Mouse (Mus musculus) splenic B cell, adult 2 months (primary cell): ENCODE data around the gene Rpl39.
A peak's percentile ranks its signal among the peaks of the same experiment; 100 is the strongest.
"Not testable (repeated sequence)": the region's sequence is repeated elsewhere in the genome, so short reads cannot be mapped to it uniquely, and the experiment has no call there.

Experiments
- DNase-seq: peaks from one replicate; pipeline ENCODE4 v3.0.0-alpha.2; 2011; ENCODE audit warnings: low read depth, low spot score
- H3K27me3 ChIP-seq: 2 replicates; pipeline ENCODE4 v1.6.1; 2012; ENCODE audit warnings: mild to moderate bottlenecking, low read length, moderate library complexity, mixed read lengths; ENCODE audit not compliant: control insufficient read depth, poor library complexity, insufficient read depth, severe bottlenecking
- H3K36me3 ChIP-seq: 2 replicates; pipeline ENCODE4 v1.6.1; 2012; ENCODE audit warnings: mild to moderate bottlenecking, low read length, moderate library complexity, mixed read lengths; ENCODE audit not compliant: control insufficient read depth, poor library complexity, insufficient read depth, severe bottlenecking

Gene Rpl39

GRCm38 (mm10) chrX:37085665-37086064 lies 463 bp upstream of the Rpl39 start:
- Histone ChIP-seq H3K36me3 (no peaks in the 10 kb centered on the region), H3K27me3 (no peaks in the 10 kb centered on the region)
- no peak for DNase-seq

DNA sequence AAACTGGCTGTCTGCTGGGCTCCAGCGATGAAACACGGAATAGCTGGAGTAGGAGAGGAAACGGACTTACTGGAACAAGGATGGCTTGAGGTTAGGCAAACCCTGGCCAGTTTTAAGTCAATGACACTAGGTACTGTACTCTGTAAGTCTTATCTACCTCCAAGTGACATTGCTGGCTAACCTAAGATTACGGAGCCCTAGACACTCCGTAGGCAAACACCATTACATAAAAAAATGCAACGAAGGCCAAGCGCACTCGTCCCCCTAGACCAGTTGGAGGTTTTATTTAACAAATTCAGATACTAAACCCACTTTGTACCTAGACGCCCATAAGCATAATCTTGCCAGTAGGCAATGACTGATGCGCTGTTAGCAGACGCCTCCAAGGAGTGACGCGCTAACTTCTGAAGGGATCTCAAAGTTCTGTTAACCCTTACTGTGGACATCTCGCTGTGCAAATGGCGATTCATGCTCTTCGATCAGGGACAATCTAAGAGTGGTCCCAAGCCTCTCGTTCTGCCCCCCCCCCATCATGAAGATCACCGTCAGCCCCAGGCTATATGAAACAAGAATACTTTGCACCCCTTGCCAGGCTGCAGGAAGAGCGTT lies 780 bp downstream of the Rpl39 start:
- no peak for DNase-seq
- no peaks in the 10 kb centered on the region for H3K27me3 ChIP-seq
- no peaks in the 10 kb centered on the region for H3K36me3 ChIP-seq

DNA sequence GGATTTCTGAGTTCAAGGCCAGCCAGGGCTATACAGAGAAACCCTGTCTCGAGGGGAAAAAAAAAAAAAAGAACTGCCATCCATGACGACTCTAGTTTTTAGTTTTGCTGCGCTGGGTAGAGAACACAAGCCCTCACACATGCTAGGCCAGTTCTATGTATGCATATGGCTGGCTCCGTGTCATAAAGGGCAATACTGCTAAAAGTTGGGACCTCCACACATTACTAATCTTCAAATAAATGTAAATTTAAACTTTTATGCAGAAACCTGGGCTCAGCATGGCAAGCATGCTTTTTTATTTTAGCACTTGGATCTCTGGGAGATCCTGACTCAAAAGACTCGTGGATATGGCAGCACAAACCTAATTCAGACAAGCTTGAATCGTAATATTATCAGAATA lies 4.0 kb downstream of the Rpl39 start:
- Histone ChIP-seq H3K27me3 (no peaks in the 10 kb centered on the region), H3K36me3 (no peaks in the 10 kb centered on the region)
- DNase-seq: no peak

GRCm38 (mm10) chrX:37080345-37080744 lies 4.9 kb downstream of the Rpl39 start:
- H3K36me3 ChIP-seq, H3K27me3 ChIP-seq, DNase-seq: not testable (repeated sequence)

GRCm38 (mm10) chrX:37076651-37077050 lies 8.6 kb downstream of the Rpl39 start:
- no peaks in the 10 kb centered on the region for H3K36me3 ChIP-seq
- DNase-seq: no peak

DNA sequence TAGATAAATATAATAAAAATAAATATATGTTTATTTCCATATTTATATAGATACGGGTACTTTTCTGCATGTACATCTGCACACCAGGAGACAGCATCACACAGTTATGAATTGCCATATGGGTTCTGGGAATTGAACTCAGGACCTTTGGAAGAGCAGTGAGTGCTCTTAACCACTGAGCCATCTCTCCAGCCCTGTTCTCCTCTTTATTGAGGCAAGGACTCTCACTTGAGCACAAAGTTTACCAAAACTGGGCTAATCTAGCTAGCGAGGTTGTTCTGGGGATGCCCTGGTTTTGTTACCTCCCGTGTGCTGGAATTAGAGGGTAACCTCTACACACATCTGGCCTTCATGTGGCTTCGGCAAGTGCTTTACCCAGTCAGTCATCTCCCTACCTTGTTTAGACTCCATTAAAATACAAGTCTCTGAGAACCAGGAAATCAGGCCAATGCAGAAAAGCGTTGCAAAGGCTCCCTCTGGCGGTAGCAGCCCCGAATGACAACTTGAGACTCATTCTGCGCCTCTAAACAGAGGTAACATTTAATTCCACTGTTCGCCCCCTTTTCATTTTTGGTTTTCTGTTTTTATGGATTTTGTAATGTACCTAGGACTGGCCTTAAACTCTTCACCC lies 10.8 kb downstream of the Rpl39 start:
- peak; percentile 72 for DNase-seq
- Histone ChIP-seq H3K27me3 (no peaks in the 10 kb centered on the region), H3K36me3 (no peaks in the 10 kb centered on the region)

More at GRCm38 (mm10) chrX:37076651-37077050, 8.6 kb downstream of the Rpl39 start:
- no peaks in the 10 kb centered on the region for H3K27me3 ChIP-seq

DNA sequence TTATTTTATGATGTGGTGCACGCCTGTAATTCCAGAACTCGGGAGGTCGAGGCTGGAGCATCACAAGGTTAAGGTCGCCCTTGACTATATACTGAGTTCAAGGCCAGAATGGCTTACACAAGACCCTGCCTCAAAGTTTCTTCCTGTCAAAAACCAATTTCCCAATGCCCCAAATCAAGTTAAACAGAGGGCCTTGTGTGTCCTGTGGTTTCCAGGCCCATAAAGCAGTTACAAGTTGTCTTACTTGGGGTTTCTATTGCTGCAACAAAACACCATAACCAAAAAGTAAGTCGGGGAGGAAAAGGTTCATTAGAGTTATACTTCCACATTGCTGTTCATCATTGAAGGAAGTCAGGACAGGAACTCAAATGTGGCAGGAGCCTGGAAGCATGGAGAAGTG lies 16.4 kb downstream of the Rpl39 start:
- Histone ChIP-seq H3K27me3 (no peaks in the 10 kb centered on the region), H3K36me3 (no peaks in the 10 kb centered on the region)
- DNase-seq: no peak

GRCm38 (mm10) chrX:37067299-37067698 lies 17.9 kb downstream of the Rpl39 start:
- Histone ChIP-seq H3K36me3 (no peaks in the 10 kb centered on the region), H3K27me3 (no peaks in the 10 kb centered on the region)
- DNase-seq: no peak

GRCm38 (mm10) chrX:37063902-37064301 lies 21.3 kb downstream of the Rpl39 start:
- Histone ChIP-seq H3K36me3 (no peaks in the 10 kb centered on the region), H3K27me3 (no peaks in the 10 kb centered on the region)
- DNase-seq: no peak

DNA sequence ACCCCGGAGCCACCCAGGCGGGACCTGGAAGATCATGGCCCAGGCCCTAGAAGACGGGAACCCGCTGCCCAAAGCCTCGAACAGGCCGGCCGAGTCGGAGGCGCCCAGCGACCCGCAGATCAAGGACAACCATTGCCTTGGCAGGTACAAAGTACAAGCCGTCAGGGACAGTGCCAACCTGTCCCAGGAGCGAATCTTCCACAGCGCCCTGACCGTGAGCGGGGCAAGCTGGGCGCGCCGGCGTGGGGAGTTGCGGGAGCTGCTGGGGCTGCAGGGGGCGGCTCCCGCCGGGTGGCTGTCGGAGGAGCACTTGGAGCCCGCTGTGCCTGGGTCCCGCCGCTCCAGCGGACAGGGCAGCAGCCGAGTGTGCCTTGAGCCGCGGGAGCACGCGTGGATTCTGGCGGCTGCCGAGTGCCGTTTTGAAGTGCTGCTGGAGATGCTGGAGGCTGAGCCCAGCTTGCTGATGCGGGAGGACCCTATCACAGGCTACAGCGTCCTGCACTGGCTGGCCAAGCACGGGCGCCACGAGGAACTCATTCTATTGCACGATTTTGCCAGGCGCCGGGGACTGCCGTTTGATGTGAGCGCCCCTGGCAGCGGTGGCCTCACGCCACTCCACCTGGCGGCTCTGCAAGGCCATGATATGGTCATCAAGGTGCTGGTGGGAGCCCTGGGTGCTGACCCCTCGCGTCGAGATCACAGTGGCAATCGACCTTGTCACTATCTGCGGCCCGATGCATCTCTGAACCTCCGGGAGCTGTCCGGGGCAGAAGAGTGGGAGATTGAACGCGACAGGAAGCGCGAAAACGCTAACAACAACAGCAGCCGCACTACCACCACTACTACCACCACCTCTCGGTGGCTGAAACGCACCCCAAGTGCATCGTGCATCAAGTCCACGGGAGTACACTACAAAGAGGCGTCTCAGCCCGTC lies 36.0 kb downstream of the Rpl39 start:
- peak; percentile 6 for DNase-seq
- no peaks in the 10 kb centered on the region for H3K27me3 ChIP-seq
- no peaks in the 10 kb centered on the region for H3K36me3 ChIP-seq

DNA sequence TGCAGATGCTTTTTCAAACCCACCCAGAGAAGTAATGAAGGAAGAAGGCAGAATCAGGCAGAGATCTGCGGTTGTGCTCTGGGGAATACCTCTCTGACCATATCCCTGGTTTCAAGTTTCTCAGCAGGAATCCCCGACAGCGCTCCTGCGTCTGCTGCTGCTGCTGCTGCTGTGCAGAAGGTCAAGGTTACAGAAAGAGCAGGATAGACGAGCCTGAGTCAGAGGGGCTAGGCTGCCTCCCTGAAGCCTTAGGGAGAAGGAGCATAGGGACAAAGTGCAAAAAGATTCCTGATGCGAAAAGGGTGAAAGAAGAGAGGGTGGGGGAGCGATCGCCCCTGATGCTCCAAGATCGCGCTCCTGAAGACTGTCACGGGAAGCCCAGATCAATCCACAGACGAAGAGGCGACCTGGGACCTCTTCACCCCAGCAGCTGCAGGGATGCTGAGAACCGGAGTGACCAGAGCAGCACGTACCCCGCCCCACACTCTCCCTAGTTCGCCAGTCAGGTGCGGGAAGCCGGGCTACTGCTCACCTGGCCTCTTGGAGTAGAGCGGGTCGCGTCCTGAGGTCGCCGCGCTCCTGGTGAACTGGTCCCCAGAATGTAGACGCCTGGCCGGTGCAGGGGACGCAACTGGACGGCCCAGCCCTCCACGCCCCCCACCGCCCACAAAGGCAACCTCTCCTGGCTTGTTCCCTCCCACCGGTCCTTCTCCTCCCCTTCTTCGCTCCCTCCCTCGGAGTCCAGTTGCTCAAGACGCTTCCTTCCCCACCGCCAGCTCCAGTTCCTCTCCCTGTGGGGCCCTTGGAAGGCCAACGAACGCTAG lies 36.9 kb downstream of the Rpl39 start, which contains the start of gene Sowahd:
Gene Sowahd (plus strand): TSS at position 780 of the 824 bp plus-strand sequence.
- H3K36me3 ChIP-seq: no peaks in the 10 kb centered on the region
- H3K27me3 ChIP-seq: no peaks in the 10 kb centered on the region
- no peak for DNase-seq

DNA sequence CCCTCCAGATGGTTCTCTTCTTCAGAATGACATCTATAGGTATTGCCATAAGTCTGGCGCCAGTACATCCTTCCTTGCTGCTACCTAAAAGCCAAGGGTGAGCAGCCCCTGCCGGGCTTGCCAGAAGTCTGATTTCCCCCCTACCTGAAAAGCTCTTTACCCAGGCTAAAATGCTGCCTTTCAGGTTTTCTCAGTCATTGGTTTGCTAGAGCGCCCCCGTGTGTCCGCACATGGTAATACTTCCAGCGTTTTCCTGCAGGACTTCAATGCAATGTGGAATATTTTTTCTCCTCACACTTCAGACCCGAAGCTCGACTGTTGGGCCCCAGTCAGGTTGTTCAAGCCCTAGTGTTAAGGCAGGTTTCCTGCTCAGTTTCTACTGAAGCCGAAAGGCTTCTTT lies 42.5 kb downstream of the Rpl39 start:
- Histone ChIP-seq H3K27me3 (no peaks in the 10 kb centered on the region), H3K36me3 (no peaks in the 10 kb centered on the region)
- peak; percentile 63 for DNase-seq
